Mouse (Mus musculus): ENCODE measurements around the gene Kcnt1. TPM values are rescaled to one million over a fixed set of nuclear protein-coding genes. Genes with fewer than 3 reads are reported as not detected.
"Not testable (repeated sequence)": the region's sequence is repeated elsewhere in the genome, so short reads cannot be mapped to it uniquely, and the experiment has no call there.

The Kcnt1 gene
- polyA plus RNA-seq (2016; fragmentation: Nextera tagmentation; extraction: Ambion mirVana): 0.34 and 0.49 TPM in 2 replicates

GRCm38 (mm10) chr2:25863337-25864131 is at the start of gene Kcnt1:
Gene Kcnt1 (plus strand): TSS chr2:25863734.
- H3K27me3 ChIP-seq: peaks cover 58% of the 10 kb centered on the region
- H3K4me3 ChIP-seq (replicated peaks): peak within 1 kb of the TSS; percentile 46
- no peak within 1 kb of the TSS for H3K27ac ChIP-seq
- no peaks in the 10 kb centered on the region for H3K9me3 ChIP-seq
- H3K4me2 ChIP-seq: peak within 1 kb of the TSS; percentile 89
- ATAC-seq (ENCODE audit: insufficient number of reproducible peaks, insufficient read depth, low FRiP score, low TSS enrichment, low read depth): no peak
- H3K4me1 ChIP-seq (replicated peaks): peaks cover 15% of the 10 kb centered on the region
- under 1% methylated on average over 51 of the region's 53 CpGs for WGBS
- H3K36me3 ChIP-seq: no peaks in the 10 kb centered on the region
- no peak within 1 kb of the TSS for H3K9ac ChIP-seq (replicated peaks)

DNA sequence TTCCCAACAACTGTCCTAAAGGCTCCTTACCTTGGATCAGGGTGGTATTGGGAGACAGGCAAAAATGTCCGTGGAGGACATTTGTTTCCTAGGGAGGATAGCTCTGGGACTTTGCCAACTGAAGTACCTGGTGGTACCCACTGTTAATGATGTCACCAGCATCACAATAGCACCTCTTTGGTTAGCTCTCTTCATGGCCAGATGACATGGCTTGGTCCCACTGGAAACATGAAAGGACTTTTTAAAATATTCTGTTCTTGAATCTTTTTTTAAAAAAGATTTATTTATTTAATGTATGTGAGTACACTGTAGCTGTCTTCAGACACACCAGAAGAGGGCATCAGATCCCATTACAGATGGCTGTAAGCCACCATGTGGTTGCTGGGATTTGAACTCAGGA is 47.8 kb upstream of the Kcnt1 start, which contains the start of gene Glt6d1:
Gene Glt6d1 (minus strand): TSS at position 101 of the 400 bp plus-strand sequence.
- H3K9ac ChIP-seq (replicated peaks); H3K36me3 ChIP-seq; H3K4me1 ChIP-seq (replicated peaks); ATAC-seq (ENCODE audit: insufficient number of reproducible peaks, insufficient read depth, low FRiP score, low TSS enrichment, low read depth); H3K4me3 ChIP-seq (replicated peaks); H3K4me2 ChIP-seq; H3K9me3 ChIP-seq; H3K27me3 ChIP-seq; H3K27ac ChIP-seq: not testable (repeated sequence)
- WGBS: 76% methylated on average over 1 of the region's 1 CpGs

GRCm38 (mm10) chr2:25822806-25823205 is 40.7 kb upstream of the Kcnt1 start, which contains the start of gene Lcn9:
Gene Lcn9 (plus strand): TSS chr2:25823153.
- Histone ChIP-seq H3K27ac (no peak within 1 kb of the TSS), H3K4me1 (replicated peaks) (no peaks in the 10 kb centered on the region), H3K27me3 (no peaks in the 10 kb centered on the region; the same call in 1 of the 2 replicates), H3K4me3 (replicated peaks) (no peak within 1 kb of the TSS), H3K36me3 (no peaks in the 10 kb centered on the region), H3K4me2 (no peak within 1 kb of the TSS), H3K9ac (replicated peaks) (no peak within 1 kb of the TSS), H3K9me3 (no peaks in the 10 kb centered on the region)
- 91% methylated on average over 1 of the region's 1 CpGs for WGBS
- no peak for ATAC-seq (ENCODE audit: insufficient number of reproducible peaks, insufficient read depth, low FRiP score, low TSS enrichment, low read depth)

DNA sequence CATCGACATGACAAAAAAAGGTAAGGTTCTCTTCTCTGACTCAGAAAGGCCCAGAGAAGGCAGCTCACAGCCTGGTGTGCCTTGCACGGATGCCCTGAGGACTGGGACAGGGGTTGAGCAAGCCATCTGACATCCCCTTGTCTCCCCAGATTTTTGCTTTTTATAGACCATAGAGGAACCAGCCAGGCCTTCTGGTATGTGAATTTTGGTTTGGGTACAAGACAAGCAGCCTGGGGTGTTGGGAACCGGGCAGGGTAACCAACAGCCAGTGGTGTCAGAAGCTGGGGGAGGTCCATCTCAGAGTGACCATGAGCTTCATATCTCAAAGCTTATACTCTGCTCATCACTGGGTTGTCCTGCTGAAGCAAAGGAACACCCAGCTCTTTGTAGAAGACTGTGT is 38.8 kb upstream of the Kcnt1 start:
- H3K9ac ChIP-seq (replicated peaks): no peak overlapping the region
- WGBS: 88% methylated on average over 3 of the region's 3 CpGs
- no peak overlapping the region for H3K4me3 ChIP-seq (replicated peaks)
- no peaks in the 10 kb centered on the region for H3K9me3 ChIP-seq
- ATAC-seq (ENCODE audit: insufficient number of reproducible peaks, insufficient read depth, low FRiP score, low TSS enrichment, low read depth): no peak
- H3K27me3 ChIP-seq: no peaks in the 10 kb centered on the region
- H3K4me2 ChIP-seq: no peak overlapping the region
- H3K27ac ChIP-seq: no peak overlapping the region
- H3K4me1 ChIP-seq (replicated peaks): no peaks in the 10 kb centered on the region
- H3K36me3 ChIP-seq: no peaks in the 10 kb centered on the region

- H3K27me3 ChIP-seq: 0 out of 2 replicates have a peak, but pooled peaks cover 3% of the 10 kb centered on the region
- H3K27ac ChIP-seq: no peak overlapping the region
- H3K9ac ChIP-seq (replicated peaks): no peak overlapping the region
- WGBS: 77% methylated on average over 8 of the region's 8 CpGs
- H3K9me3 ChIP-seq: no peaks in the 10 kb centered on the region
- H3K36me3 ChIP-seq: no peaks in the 10 kb centered on the region
- H3K4me2 ChIP-seq: no peak overlapping the region
- H3K4me1 ChIP-seq (replicated peaks): no peaks in the 10 kb centered on the region
- no peak for ATAC-seq (ENCODE audit: insufficient number of reproducible peaks, insufficient read depth, low FRiP score, low TSS enrichment, low read depth)
- no peak overlapping the region for H3K4me3 ChIP-seq (replicated peaks)
Observed at GRCm38 (mm10) chr2:25828344-25828947, 35.1 kb upstream of the Kcnt1 start.

DNA sequence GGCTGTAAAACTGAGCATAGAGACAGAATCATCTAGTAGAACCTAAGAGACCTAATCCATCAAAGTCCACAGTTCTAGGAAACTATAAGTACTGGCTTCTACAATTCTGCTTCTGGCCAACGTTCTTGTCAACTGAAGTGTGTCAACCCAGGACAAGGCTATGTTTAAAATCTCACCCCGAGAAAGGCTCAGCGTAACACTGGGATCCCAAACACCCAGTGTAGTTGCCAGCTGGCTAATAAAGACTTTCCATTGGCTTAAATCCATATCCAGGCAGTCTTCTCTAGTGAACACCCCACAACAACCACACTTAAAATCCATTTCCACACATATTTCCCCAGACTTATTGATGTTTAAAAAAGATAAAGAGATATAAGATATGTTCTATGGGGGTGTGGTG is 32.7 kb upstream of the Kcnt1 start:
- ATAC-seq (ENCODE audit: insufficient number of reproducible peaks, insufficient read depth, low FRiP score, low TSS enrichment, low read depth): no peak
- 84% methylated on average over 3 of the region's 3 CpGs for WGBS

DNA sequence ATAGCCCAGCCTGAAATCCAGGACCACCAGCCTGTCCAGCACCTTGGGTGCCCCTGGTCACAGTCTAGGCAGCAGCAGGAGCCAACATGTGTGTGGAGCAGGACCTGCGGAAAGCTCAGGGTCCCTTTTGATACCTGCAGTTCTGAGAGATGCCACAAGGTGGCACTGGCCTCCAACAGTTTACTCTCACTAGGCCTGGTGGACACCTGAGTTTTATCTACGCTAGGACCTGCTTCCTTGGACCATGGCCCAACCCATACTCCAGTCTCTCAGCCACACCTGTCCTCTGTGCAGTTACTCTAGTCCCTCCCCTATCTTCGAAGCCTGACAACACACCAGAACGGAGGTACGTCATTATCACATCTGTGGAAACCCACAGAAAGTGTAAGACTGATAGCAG is 27.2 kb upstream of the Kcnt1 start:
- 45% methylated on average over 5 of the region's 5 CpGs for WGBS
- ATAC-seq (ENCODE audit: insufficient number of reproducible peaks, insufficient read depth, low FRiP score, low TSS enrichment, low read depth): peak; percentile 86
- Histone ChIP-seq H3K36me3 (no peaks in the 10 kb centered on the region), H3K4me2 (no peak overlapping the region), H3K9ac (replicated peaks) (no peak overlapping the region), H3K4me3 (replicated peaks) (no peak overlapping the region), H3K4me1 (replicated peaks) (no peaks in the 10 kb centered on the region), H3K9me3 (no peaks in the 10 kb centered on the region), H3K27me3 (0 out of 2 replicates have a peak, but pooled peaks cover 4% of the 10 kb centered on the region), H3K27ac (no peak overlapping the region)

More for the DNA sequence above, 32.7 kb upstream of the Kcnt1 start:
- no peaks in the 10 kb centered on the region for H3K4me1 ChIP-seq (replicated peaks)
- H3K27me3 ChIP-seq: 0 out of 2 replicates have a peak, but pooled peaks cover 4% of the 10 kb centered on the region
- H3K36me3 ChIP-seq: no peaks in the 10 kb centered on the region
- no peaks in the 10 kb centered on the region for H3K9me3 ChIP-seq
- H3K27ac ChIP-seq: no peak overlapping the region
- H3K4me2 ChIP-seq: no peak overlapping the region
- H3K4me3 ChIP-seq (replicated peaks): no peak overlapping the region
- no peak overlapping the region for H3K9ac ChIP-seq (replicated peaks)

DNA sequence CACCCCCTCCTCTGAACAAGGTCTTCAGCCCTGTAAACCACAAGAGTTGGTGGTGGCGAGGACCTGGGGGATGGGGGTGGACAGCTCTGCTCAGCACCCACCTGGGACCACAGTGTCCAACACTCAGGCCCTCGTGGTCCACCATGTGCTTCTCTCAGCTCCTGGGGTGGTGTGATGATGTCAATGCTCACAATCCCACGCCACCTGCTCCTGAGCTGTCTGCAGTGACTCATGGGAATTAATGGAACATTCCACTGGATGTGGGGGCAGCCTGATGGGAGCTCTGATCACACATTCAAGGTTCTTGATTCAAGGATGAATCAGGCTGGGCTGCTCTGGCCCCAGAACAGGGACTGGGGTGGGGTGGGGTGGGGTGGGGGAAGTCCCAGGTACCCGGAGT is 21.4 kb upstream of the Kcnt1 start:
- H3K27ac ChIP-seq: no peak overlapping the region
- no peak overlapping the region for H3K4me2 ChIP-seq
- H3K4me3 ChIP-seq (replicated peaks): no peak overlapping the region
- H3K36me3 ChIP-seq: no peaks in the 10 kb centered on the region
- H3K9me3 ChIP-seq: no peaks in the 10 kb centered on the region
- no peaks in the 10 kb centered on the region for H3K27me3 ChIP-seq
- no peak for ATAC-seq (ENCODE audit: insufficient number of reproducible peaks, insufficient read depth, low FRiP score, low TSS enrichment, low read depth)
- no peak overlapping the region for H3K9ac ChIP-seq (replicated peaks)
- H3K4me1 ChIP-seq (replicated peaks): 0 out of 2 replicates have a peak, but pooled peaks cover 12% of the 10 kb centered on the region
- WGBS: 68% methylated on average over 4 of the region's 4 CpGs

GRCm38 (mm10) chr2:25842758-25843157 is 20.8 kb upstream of the Kcnt1 start:
- Histone ChIP-seq H3K9ac (replicated peaks) (no peak overlapping the region), H3K4me3 (replicated peaks) (no peak overlapping the region), H3K27ac (no peak overlapping the region), H3K27me3 (no peaks in the 10 kb centered on the region), H3K36me3 (no peaks in the 10 kb centered on the region), H3K4me2 (no peak overlapping the region), H3K9me3 (no peaks in the 10 kb centered on the region), H3K4me1 (replicated peaks) (0 out of 2 replicates have a peak, but pooled peaks cover 13% of the 10 kb centered on the region)
- WGBS: 70% methylated on average over 1 of the region's 1 CpGs
- no peak for ATAC-seq (ENCODE audit: insufficient number of reproducible peaks, insufficient read depth, low FRiP score, low TSS enrichment, low read depth)

DNA sequence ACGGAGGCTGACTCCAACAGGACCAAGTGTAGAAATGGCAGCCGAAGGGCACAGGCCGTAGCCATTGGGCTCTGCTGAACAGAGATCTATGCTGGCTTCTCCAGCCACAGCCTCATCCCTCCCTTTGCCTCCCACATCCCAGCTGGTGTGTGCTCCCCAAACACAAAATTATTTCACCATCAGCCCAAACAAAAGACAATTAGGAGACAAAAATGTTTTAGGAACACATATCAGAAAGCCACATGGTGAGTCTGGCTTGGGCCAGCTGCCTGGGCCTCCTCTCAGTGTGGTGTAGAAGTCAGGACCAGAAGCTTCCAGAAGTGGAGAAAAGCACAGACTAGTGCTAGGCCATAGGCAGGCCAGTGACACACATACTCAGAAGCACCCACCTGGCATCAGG is 19.4 kb upstream of the Kcnt1 start:
- H3K4me2 ChIP-seq: no peak overlapping the region
- no peak for ATAC-seq (ENCODE audit: insufficient number of reproducible peaks, insufficient read depth, low FRiP score, low TSS enrichment, low read depth)
- no peak overlapping the region for H3K27ac ChIP-seq
- no peaks in the 10 kb centered on the region for H3K36me3 ChIP-seq
- no peaks in the 10 kb centered on the region for H3K9me3 ChIP-seq
- H3K4me1 ChIP-seq (replicated peaks): 0 out of 2 replicates have a peak, but pooled peaks cover 13% of the 10 kb centered on the region
- 86% methylated on average over 3 of the region's 3 CpGs for WGBS
- peak overlapping the region; percentile 8; the same call in 1 of the 2 replicates for H3K9ac ChIP-seq (replicated peaks)
- no peaks in the 10 kb centered on the region for H3K27me3 ChIP-seq
- H3K4me3 ChIP-seq (replicated peaks): no peak overlapping the region

DNA sequence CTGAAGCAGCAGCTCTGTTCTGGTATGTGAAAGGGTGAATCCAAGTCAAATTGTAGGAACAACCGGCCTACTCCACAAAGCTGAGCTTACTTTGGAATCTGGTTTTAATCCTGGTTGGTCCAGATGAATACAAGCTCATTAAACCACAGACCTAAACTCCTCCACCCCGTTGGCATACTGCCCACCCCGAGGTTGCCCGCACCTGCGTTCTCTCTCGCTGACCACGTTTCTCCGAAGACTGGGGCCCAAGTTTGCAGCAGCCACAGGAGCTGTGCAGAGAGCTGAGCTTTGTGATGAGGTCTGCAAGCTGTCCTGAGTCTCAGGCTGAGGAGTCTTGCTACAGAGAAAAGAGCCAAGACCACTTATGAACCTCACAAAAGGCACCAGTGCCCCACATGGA is 17.0 kb upstream of the Kcnt1 start:
- no peak overlapping the region for H3K27ac ChIP-seq
- H3K4me1 ChIP-seq (replicated peaks): 0 out of 2 replicates have a peak, but pooled peaks cover 13% of the 10 kb centered on the region
- ATAC-seq (ENCODE audit: insufficient number of reproducible peaks, insufficient read depth, low FRiP score, low TSS enrichment, low read depth): no peak
- H3K27me3 ChIP-seq: no peaks in the 10 kb centered on the region
- H3K36me3 ChIP-seq: no peaks in the 10 kb centered on the region
- H3K9ac ChIP-seq (replicated peaks): no peak overlapping the region
- no peak overlapping the region for H3K4me3 ChIP-seq (replicated peaks)
- WGBS: 69% methylated on average over 8 of the region's 8 CpGs
- H3K4me2 ChIP-seq: no peak overlapping the region
- no peaks in the 10 kb centered on the region for H3K9me3 ChIP-seq
